Mouse (Mus musculus): ENCODE results near the gene Ntng1.

DNA sequence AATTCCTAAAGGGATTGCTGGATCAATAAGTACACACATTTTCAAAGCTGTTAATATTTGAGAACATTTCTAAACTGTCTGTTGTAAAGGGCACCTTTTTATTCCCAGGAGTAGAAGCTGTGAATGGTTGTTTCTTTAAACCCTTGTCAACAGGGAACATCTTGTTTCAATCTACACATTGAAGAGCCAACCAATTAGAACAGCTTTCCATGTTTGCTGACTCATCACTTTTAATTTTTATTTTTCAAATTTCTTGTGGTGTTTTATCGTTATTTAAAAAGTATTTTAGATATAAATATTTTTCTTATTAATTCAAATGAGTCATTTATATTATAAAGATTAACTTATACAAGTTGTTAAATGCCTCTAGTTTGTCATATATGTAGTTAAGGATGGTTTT is 172.3 kb downstream of the Ntng1 start:
- TF ChIP-seq CTCF (IDR thresholded peaks at IDR 0.05; ENCODE audit: extremely low read depth, insufficient read length, insufficient replicate concordance, low read depth, low read length) (no peak), POLR2A (IDR thresholded peaks at IDR 0.05; ENCODE audit: low read depth, low read length) (no peak)

All from small intestine, adult 2 months (tissue).